32 mouse cellular contexts compared by ENCODE assay signal in the genomic region with DNA sequence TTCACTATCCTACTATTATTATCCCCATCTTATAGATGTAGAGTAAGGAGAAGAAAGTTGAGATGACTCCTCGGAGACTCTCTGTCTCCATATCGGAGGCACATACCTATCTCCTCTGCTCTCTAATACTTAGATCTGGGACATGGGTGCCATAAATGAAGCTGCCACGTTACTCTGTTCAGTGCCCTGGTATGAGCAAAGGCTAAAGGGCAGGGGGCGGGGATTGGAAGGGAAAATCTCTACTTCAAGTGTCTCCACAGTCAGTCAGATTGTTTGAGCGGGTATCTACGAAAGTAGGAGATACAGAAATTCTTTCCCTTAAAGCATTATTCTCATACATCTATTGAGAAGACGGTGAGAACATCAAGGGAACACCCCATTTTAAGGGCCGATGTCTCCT. TPM values are rescaled to one million over a fixed set of nuclear protein-coding genes. Genes with fewer than 3 reads are reported as not detected.
A peak's percentile ranks its signal among the peaks of the same experiment; 100 is the strongest.
DNase-seq lines count a peak whose midpoint lies in the region; ATAC-seq and TF ChIP-seq lines count a peak whose summit lies in the region.
"Had no signal": no experiment of that assay in that cellular context is flagged by ENCODE, and none has a peak within 500 bp of the region (broad histone marks: within the 10 kb centered on the region; RNA-seq: fewer than 3 reads in every experiment).

No protein-coding gene starts in this region.

- no peaks in the 10 kb centered on the region for H3K27me3 ChIP-seq in intestine, postnatal 0 days (replicated peaks; ENCODE audit: control insufficient read depth, insufficient read depth, low read length)
- H3K27me3 ChIP-seq in intestine, embryonic 16.5 days (replicated peaks; ENCODE audit: control insufficient read depth, insufficient read depth, low read length): no peaks in the 10 kb centered on the region
- no peaks in the 10 kb centered on the region for H3K27me3 ChIP-seq in kidney, adult 2 months (replicated peaks; ENCODE audit: control insufficient read depth, insufficient read depth, low read length)
- no peaks in the 10 kb centered on the region for H3K27me3 ChIP-seq in kidney, embryonic 16.5 days (ENCODE audit: insufficient read depth, low read length)
- no peaks in the 10 kb centered on the region for H3K27me3 ChIP-seq in forebrain, postnatal 0 days (ENCODE audit: insufficient read depth, low read length)
- H3K27me3 ChIP-seq: CH12.LX; embryonic facial prominence, embryonic 13.5 days; forebrain, embryonic 12.5 days; forebrain, embryonic 15.5 days; heart, embryonic 13.5 days; Patski had no signal

- no peak for TF ChIP-seq POLR2A in kidney, adult 2 months (IDR thresholded peaks at IDR 0.05; ENCODE audit: low read depth, low read length)

- ATAC-seq in intestine, postnatal 0 days: peak; percentile 58; the same call in 1 of the 2 replicates
- no peak for ATAC-seq in intestine, embryonic 16.5 days
- no peak for ATAC-seq in kidney, embryonic 16.5 days (ENCODE audit: low FRiP score, low TSS enrichment)
- no peak for ATAC-seq in forebrain, postnatal 0 days
- ATAC-seq: forebrain, embryonic 15.5 days; Patski had no signal

- no peak overlapping the region for H3K4me3 ChIP-seq in intestine, postnatal 0 days (ENCODE audit: low read depth, low read length)
- no peak overlapping the region for H3K4me3 ChIP-seq in intestine, embryonic 16.5 days (ENCODE audit: low read length)
- no peak overlapping the region for H3K4me3 ChIP-seq in kidney, adult 2 months (ENCODE audit: insufficient read depth, low read depth, low read length)
- no peak overlapping the region for H3K4me3 ChIP-seq in kidney, embryonic 16.5 days (ENCODE audit: low read length)
- no peak overlapping the region for H3K4me3 ChIP-seq in forebrain, postnatal 0 days (ENCODE audit: low read depth, low read length)
- H3K4me3 ChIP-seq: embryonic facial prominence, embryonic 10.5 days; embryonic facial prominence, embryonic 13.5 days; erythroblast, embryonic 14.5 days; forebrain, embryonic 12.5 days; forebrain, embryonic 15.5 days; heart, adult 2 months; heart, embryonic 10.5 days; heart, embryonic 13.5 days had no signal

- peak; percentile 83 for DNase-seq in kidney, adult 2 months
- peak; percentile 86 for DNase-seq in kidney, adult 9 months
- peak; percentile 44 for DNase-seq in kidney, postnatal 14 days
- DNase-seq in lung, postnatal 4 days: no peak
- DNase-seq in forebrain, postnatal 0 days: no peak
- DNase-seq: adrenal gland, adult 2 months; adrenal gland, postnatal 25 days; B cell, adult 2 months; cerebellum, adult 11-12 months; cerebellum, adult 8-10 months; cerebellum, postnatal 10 days; cerebellum, postnatal 36 days; embryo, embryonic 11 days; gastrocnemius, postnatal 10 days; gastrocnemius, postnatal 36 days; heart, adult 2 months; heart, postnatal 14 days; heart, postnatal 4 days had no signal

- H3K4me2 ChIP-seq in intestine, postnatal 0 days (replicated peaks; ENCODE audit: low read depth): no peak overlapping the region
- H3K4me2 ChIP-seq in intestine, embryonic 16.5 days (ENCODE audit: low read depth, low read length): no peak overlapping the region
- no peak overlapping the region for H3K4me2 ChIP-seq in kidney, embryonic 16.5 days (replicated peaks; ENCODE audit: low read depth, low read length)
- H3K4me2 ChIP-seq in forebrain, postnatal 0 days (ENCODE audit: low read depth): no peak overlapping the region
- H3K4me2 ChIP-seq: embryonic facial prominence, embryonic 13.5 days; forebrain, embryonic 12.5 days; forebrain, embryonic 15.5 days; heart, embryonic 13.5 days; hindbrain, embryonic 14.5 days had no signal

- H3K36me3 ChIP-seq in intestine, postnatal 0 days (ENCODE audit: control insufficient read depth, insufficient read depth): no peaks in the 10 kb centered on the region
- no peaks in the 10 kb centered on the region for H3K36me3 ChIP-seq in intestine, embryonic 16.5 days (ENCODE audit: control insufficient read depth, insufficient read depth, low read length)
- no peaks in the 10 kb centered on the region for H3K36me3 ChIP-seq in kidney, adult 2 months (ENCODE audit: control insufficient read depth, insufficient read depth, low read length)
- H3K36me3 ChIP-seq in kidney, embryonic 16.5 days (ENCODE audit: insufficient read depth, low read length): no peaks in the 10 kb centered on the region
- H3K36me3 ChIP-seq in forebrain, postnatal 0 days (ENCODE audit: insufficient read depth): no peaks in the 10 kb centered on the region
- H3K36me3 ChIP-seq: embryonic facial prominence, embryonic 10.5 days; embryonic facial prominence, embryonic 13.5 days; forebrain, embryonic 12.5 days; forebrain, embryonic 15.5 days; G1E; heart, embryonic 10.5 days; heart, embryonic 13.5 days had no signal

- no peaks in the 10 kb centered on the region for H3K9me3 ChIP-seq in intestine, postnatal 0 days (ENCODE audit: control insufficient read depth)
- H3K9me3 ChIP-seq in intestine, embryonic 16.5 days (ENCODE audit: control insufficient read depth, low read length): no peaks in the 10 kb centered on the region
- H3K9me3 ChIP-seq in kidney, embryonic 16.5 days (ENCODE audit: low read length): no peaks in the 10 kb centered on the region
- H3K9me3 ChIP-seq in forebrain, postnatal 0 days (ENCODE audit: low read length): no peaks in the 10 kb centered on the region
- H3K9me3 ChIP-seq: embryonic facial prominence, embryonic 10.5 days; embryonic facial prominence, embryonic 13.5 days; forebrain, embryonic 12.5 days; forebrain, embryonic 15.5 days; G1E; heart, embryonic 10.5 days; heart, embryonic 13.5 days had no signal

- no peaks in the 10 kb centered on the region for H3K4me1 ChIP-seq in intestine, postnatal 0 days (replicated peaks; ENCODE audit: control insufficient read depth, insufficient read depth, low read length)
- no peaks in the 10 kb centered on the region for H3K4me1 ChIP-seq in intestine, embryonic 16.5 days (ENCODE audit: control insufficient read depth, insufficient read depth, low read length)
- H3K4me1 ChIP-seq in kidney, adult 2 months (ENCODE audit: control insufficient read depth, insufficient read depth, low read length): peaks cover 3% of the 10 kb centered on the region; the same call in 1 of the 2 replicates
- 0 out of 2 replicates have a peak, but pooled peaks cover 3% of the 10 kb centered on the region for H3K4me1 ChIP-seq in kidney, embryonic 16.5 days (ENCODE audit: insufficient read depth, low read length)
- H3K4me1 ChIP-seq in forebrain, postnatal 0 days (ENCODE audit: insufficient read depth): no peaks in the 10 kb centered on the region

- TF ChIP-seq CTCF in intestine, postnatal 0 days (IDR thresholded peaks at IDR 0.05; ENCODE audit: low read depth): no peak
- no peak for TF ChIP-seq CTCF in kidney, adult 2 months (conservative IDR thresholded peaks at IDR 0.05; ENCODE audit: insufficient read depth, insufficient read length, low read depth, low read length)
- no peak for TF ChIP-seq CTCF in forebrain, postnatal 0 days (IDR thresholded peaks at IDR 0.05; ENCODE audit: low read depth)

- H3K9ac ChIP-seq in intestine, postnatal 0 days (ENCODE audit: low read depth, low read length): no peak overlapping the region
- H3K9ac ChIP-seq in intestine, embryonic 16.5 days (ENCODE audit: low read depth, low read length): no peak overlapping the region
- no peak overlapping the region for H3K9ac ChIP-seq in kidney, embryonic 16.5 days (replicated peaks; ENCODE audit: low read length)
- no peak overlapping the region for H3K9ac ChIP-seq in forebrain, postnatal 0 days
- H3K9ac ChIP-seq: embryonic facial prominence, embryonic 13.5 days; forebrain, embryonic 12.5 days; forebrain, embryonic 15.5 days; heart, embryonic 13.5 days; hindbrain, embryonic 14.5 days had no signal

- 61% methylated on average over 8 of the region's 8 CpGs for WGBS in intestine, postnatal 0 days
- 71% methylated on average over 8 of the region's 8 CpGs for WGBS in intestine, embryonic 16.5 days
- 69% methylated on average over 8 of the region's 8 CpGs for WGBS in kidney, adult 2 months
- WGBS in kidney, embryonic 16.5 days: 80% methylated on average over 8 of the region's 8 CpGs
- WGBS in forebrain, postnatal 0 days: 84% methylated on average over 8 of the region's 8 CpGs

- H3K27ac ChIP-seq in intestine, postnatal 0 days (ENCODE audit: low read depth, low read length): no peak overlapping the region
- no peak overlapping the region for H3K27ac ChIP-seq in intestine, embryonic 16.5 days (ENCODE audit: low read length)
- no peak overlapping the region for H3K27ac ChIP-seq in kidney, adult 2 months (ENCODE audit: insufficient read depth, low read depth, low read length)
- no peak overlapping the region for H3K27ac ChIP-seq in kidney, embryonic 16.5 days (ENCODE audit: low read length)
- H3K27ac ChIP-seq in forebrain, postnatal 0 days (ENCODE audit: low read depth, low read length): no peak overlapping the region
- H3K27ac ChIP-seq: embryonic facial prominence, embryonic 10.5 days; embryonic facial prominence, embryonic 13.5 days; forebrain, embryonic 12.5 days; forebrain, embryonic 15.5 days; heart, adult 2 months; heart, embryonic 10.5 days; heart, embryonic 13.5 days; hindbrain, embryonic 14.5 days had no signal

RNA-seq across cellular contexts. Expression of a gene that starts 43.2 kb away (rescaled TPM):
- polyA plus RNA-seq in intestine, postnatal 0 days (2015; fragmentation: Nextera tagmentation; extraction: Ambion mirVana): 200 and 221 TPM in 2 replicates
- 163 and 165 TPM in 2 replicates for polyA plus RNA-seq in intestine, embryonic 16.5 days (2015; fragmentation: Nextera tagmentation; extraction: Ambion mirVana)
- polyA plus RNA-seq in kidney, adult 2 months (2012; rRNA removed): 185 and 257 TPM in 2 replicates
- 151 and 177 TPM in 2 replicates for polyA plus RNA-seq in kidney, embryonic 16.5 days (2015; fragmentation: Nextera tagmentation; extraction: Ambion mirVana)
- total RNA-seq in forebrain, postnatal 0 days (2014; rRNA removed): 493 and 1,038 TPM in 2 replicates
- polyA plus RNA-seq in forebrain, postnatal 0 days (2015; fragmentation: Nextera tagmentation; extraction: Ambion mirVana): 145 and 199 TPM in 2 replicates

Comparison
In these comparisons a context has a peak if more than half of its experiments do, and no peak if none do; other contexts are left out.
1. DNase-seq: peak in kidney, adult 2 months (single experiment), kidney, adult 9 months (single experiment) and kidney, postnatal 14 days (single experiment); none in lung, postnatal 4 days (0 of 2) and forebrain, postnatal 0 days (single experiment).